Mouse (Mus musculus) central nervous system, embryonic 14 days (tissue): ENCODE data around the gene Slc22a6. TPM values are rescaled to one million over a fixed set of nuclear protein-coding genes. Genes with fewer than 3 reads are reported as not detected.

Experiments
- polyA plus RNA-seq: library from polyadenylated mRNA; depleted of rRNA; stranded (reverse); fragments of >200 nt; gene quantifications from 2 replicates; pipeline ENCODE4 v1.2.3, GENCODE M21; 2012; rRNA removed

Gene Slc22a6
- polyA plus RNA-seq, result 10.5 and 10.8 TPM in 2 replicates

GRCm38 (mm10) chr19:8617904-8618303 lies at the start of gene Slc22a6:
Gene Slc22a6, plus strand, starts transcription at chr19:8618039.

DNA sequence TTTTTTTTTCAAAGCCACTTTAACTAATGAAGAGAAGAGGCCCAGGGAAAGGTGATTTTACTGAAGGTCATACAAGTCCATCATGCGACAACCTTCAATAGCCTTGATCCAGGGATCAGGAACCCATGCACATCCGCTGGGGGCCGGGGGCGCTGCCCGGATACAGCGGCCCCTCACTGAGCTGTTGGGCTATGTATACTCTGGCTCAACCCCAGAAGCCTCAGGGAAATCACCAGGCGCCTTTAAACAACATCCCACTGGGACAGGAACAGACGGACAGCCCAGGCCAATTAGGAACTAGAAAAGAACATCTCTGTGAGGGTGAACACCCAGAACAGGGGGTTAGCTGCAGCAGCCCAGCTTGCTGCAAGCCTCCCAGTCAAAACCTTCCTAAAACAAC lies 26.9 kb upstream of the Slc22a6 start, which contains the start of gene Slc22a8:
Gene Slc22a8, plus strand, starts transcription at position 301 of the 400 bp plus-strand sequence.

DNA sequence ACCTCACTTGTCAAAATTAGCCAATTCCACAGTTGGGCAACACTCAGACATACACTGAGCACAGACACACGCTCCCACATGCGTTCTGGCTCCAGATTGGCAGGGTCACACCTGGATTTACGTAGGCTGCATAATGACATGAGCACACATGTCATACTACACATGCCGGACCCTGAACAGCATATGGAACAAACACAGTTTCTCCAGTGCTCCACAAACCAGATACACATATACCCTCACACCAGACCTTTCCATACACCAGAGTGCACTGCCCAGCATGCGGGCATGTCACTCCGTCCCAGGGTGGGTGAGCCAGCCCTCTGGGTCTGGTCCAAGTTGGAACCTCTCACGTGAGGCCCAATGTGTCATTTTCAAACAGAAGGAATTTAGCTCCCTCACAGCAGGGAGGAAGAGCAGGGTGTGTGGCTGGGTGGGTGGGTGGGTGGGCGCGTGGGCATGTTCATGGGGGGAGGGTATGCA lies 45.6 kb downstream of the Slc22a6 start, which contains the start of gene Chrm1:
Gene Chrm1, plus strand, starts transcription at position 430 of the 480 bp plus-strand sequence.

Other genes with a start within 250 kb of the Slc22a6 start
- gene Slc22a30, start 212.9 kb upstream of the Slc22a6 start, polyA plus RNA-seq, result not detected in 2 replicates
- 5.2 and 5.9 TPM in 2 replicates for gene Slc22a8, start 26.8 kb upstream of the Slc22a6 start, polyA plus RNA-seq
- 1.2 and 1.8 TPM in 2 replicates for gene Chrm1, start 45.8 kb downstream of the Slc22a6 start, polyA plus RNA-seq
- 139 and 144 TPM in 2 replicates for gene Slc3a2, start 105.3 kb downstream of the Slc22a6 start, polyA plus RNA-seq
- 63.8 and 65.5 TPM in 2 replicates for gene Wdr74, start 117.8 kb downstream of the Slc22a6 start, polyA plus RNA-seq
- 2.2 and 3.8 TPM in 2 replicates for gene 1700092M07Rik, start 122.7 kb downstream of the Slc22a6 start, polyA plus RNA-seq
- 128 and 133 TPM in 2 replicates for gene Stx5a, start 123.4 kb downstream of the Slc22a6 start, polyA plus RNA-seq
- gene Nxf1, start 139.0 kb downstream of the Slc22a6 start, polyA plus RNA-seq, result 237 and 239 TPM in 2 replicates
- gene Tmem223, start 153.0 kb downstream of the Slc22a6 start, polyA plus RNA-seq, result 238 and 255 TPM in 2 replicates
- 27.4 and 32.0 TPM in 2 replicates for gene Tmem179b, start 156.4 kb downstream of the Slc22a6 start, polyA plus RNA-seq
- 26.2 TPM in 2 replicates for gene Taf6l, start 168.4 kb downstream of the Slc22a6 start, polyA plus RNA-seq
- gene Polr2g, start 180.5 kb downstream of the Slc22a6 start, polyA plus RNA-seq, result 141 and 149 TPM in 2 replicates
- gene Zbtb3, start 184.5 kb downstream of the Slc22a6 start, polyA plus RNA-seq, result 5.2 and 5.8 TPM in 2 replicates
- 50.1 and 61.9 TPM in 2 replicates for gene Ttc9c, start 201.3 kb downstream of the Slc22a6 start, polyA plus RNA-seq
- gene Hnrnpul2, start 202.0 kb downstream of the Slc22a6 start, polyA plus RNA-seq, result 92.1 and 94.3 TPM in 2 replicates
- 0.57 and 1.3 TPM in 2 replicates for gene AC129217.1, start 211.7 kb downstream of the Slc22a6 start, polyA plus RNA-seq
- gene Bscl2, start 219.4 kb downstream of the Slc22a6 start, polyA plus RNA-seq, result 78.4 and 83.2 TPM in 2 replicates
- 190 TPM in 2 replicates for gene Gng3, start 221.2 kb downstream of the Slc22a6 start, polyA plus RNA-seq
- gene Lrrn4cl, start 232.7 kb downstream of the Slc22a6 start, polyA plus RNA-seq, result 0.85 and 0.94 TPM in 2 replicates